Mouse (Mus musculus): ENCODE data around the gene Afmid. TPM values are rescaled to one million over a fixed set of nuclear protein-coding genes. Genes with fewer than 3 reads are reported as not detected.

Gene Afmid
- polyA plus RNA-seq (2015; fragmentation: Illumina TruSeq; extraction: RNeasy Lipid Tissue Mini Kit (QIAGEN cat#74804); ENCODE audit: low read depth, low replicate concordance), result 2.1 TPM

DNA sequence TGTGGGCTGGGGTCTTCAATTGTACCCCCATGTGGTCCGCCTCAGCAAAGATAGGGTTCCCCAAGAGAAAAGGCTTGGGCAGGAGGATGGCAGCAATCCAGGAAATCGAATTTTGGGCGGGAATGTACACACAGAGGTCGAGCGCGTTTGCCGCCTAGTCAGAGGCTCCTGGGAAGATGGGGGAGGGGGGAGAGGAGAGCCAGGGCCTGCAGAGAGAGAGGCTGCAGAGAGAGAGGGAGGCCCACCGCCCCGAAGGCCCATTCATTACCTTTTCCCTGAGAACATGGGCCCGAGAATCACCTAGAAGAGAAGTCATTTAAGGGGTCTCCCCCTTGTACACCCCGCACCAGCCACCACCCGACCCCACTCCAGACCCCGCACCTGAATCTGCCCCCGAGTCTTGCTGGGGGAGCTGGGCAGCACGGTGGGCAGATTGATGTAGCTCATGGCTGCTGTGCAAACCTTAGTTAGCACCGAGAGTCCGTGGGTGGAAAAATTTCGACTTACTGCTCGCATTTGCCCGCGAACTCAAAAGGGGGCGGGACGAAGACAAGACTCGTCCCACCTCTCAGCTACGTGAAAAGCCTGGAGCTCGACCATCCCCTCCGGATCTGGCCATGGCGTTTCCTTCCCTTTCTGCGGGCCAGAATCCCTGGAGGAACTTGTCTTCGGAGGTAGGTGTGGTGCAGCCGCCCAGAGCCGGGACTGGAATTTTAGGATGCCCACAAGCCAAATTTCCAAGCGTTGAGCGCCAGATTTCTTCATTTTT is at the start of gene Afmid, which contains the start of gene Tk1:
TSS of gene Afmid (plus strand) at position 592 of the 769 bp plus-strand sequence.
TSS of gene Tk1 (minus strand) at position 760 of the 769 bp plus-strand sequence.

DNA sequence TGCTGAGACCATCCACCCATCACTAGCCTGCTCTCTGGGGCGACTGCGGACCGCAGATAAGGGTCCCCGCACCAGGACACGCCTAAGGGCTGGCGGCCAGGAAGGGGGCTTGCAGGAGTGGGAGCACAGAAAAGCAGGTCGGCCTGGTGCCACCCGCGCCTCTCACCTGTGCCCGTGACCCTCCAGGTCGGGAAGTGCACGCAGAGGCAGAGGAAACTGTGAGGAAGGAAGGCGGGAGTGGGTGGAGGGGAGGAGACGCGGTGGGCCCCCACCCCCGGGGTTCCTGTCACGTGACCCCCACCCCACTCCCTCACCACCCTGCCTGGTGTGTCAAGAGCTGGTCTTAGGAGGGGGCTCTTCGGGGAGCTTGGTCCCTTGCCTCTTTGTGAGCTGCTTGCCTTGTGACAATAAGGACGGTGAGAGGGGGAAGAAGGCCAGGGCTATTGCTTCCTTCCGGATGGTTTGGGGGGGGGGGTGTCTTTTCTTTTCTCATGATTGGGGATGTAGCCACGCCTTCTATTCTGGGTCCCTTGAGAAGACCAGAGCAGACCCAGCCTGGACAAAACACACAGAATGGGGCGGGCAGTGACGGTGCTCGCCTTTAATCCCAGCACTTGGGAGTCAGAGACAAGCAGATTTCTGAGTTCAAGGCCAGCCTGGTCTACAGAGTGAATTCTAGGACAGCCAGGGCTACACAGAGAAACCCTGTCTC is 43.6 kb upstream of the Afmid start, which contains the start of the genes Tmc8 and Tmc6:
TSS of gene Tmc8 (plus strand) at position 84 of the 712 bp plus-strand sequence.
TSS of gene Tmc6 (minus strand) at position 206 of the 712 bp plus-strand sequence.

DNA sequence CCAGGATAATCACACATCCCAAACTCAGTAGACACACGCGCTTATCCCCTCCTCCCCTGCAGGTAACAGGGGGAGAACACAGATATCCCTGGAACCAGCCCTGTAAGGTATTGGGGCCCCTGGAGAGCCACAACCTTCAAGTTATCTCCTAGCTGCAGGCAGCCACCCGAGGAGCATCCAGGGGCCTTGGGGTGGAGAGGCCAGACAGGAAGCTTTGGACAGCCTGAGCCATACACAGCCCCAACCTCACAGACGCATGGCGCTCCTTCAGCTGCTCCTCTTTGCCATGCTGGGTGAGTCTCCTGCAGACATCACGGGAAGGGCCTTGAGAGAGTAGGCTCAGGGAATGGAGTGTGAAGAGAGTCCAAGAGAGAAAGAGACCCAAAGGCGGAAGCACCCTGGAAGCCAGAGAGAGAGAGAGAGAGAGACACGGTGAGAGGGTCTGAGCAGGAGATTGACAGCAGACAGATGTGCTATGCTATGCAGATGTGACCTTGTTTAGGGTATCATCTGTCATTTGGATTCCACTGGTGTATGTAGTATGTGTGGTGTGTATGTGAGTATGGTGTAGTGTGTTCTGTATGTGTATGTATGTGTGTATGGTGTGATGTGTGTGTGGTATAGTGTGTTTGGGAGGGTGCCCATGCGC is 28.1 kb upstream of the Afmid start, which contains the start of gene 6030468B19Rik:
TSS of gene 6030468B19Rik (plus strand) at position 150 of the 649 bp plus-strand sequence.

DNA sequence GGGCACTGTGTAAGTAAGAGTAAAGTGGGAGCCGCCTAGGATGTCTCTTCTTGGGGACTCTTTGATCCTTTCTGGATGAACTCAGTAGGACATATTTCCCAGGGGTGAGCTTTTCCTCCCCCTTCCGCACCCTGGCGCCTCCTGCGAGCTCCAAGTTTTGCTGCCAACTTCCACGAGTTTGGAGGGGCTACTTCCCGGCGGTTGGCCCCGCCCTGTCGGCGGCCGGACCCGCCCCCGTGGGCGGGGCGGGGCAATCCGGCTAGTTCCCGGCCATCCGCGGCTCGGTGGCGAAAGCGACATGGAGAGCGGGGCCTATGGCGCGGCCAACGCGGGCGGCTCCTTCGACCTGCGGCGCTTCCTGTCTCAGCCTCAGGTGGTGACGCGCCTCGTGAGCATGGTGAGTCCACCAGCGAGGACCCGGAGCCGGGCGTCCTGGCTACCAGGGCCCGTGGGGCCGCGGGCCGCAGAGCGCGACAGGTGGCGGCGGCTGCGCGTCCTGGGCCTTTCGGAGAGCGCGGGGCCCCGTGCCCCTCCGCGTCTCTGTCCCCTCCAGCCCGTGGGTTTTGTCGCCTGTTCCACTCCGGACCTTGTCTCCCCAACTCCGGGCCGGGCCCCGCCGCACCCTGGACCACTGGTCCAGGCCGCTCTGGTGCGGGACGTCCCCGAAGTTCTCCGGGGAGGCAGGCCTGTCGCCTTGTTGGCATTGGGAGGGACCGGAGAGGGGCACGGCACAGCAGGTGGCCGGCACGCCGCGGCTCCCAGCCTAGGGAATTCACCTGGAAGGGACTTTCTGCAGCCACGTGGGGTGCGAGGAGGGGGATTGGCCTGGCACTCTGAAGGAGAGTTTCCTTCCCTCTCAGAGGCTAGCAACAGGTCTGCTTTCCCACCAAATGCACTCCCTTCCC is 16.1 kb upstream of the Afmid start, which contains the start of the genes Gm20708 and Syngr2:
TSS of gene Gm20708 (plus strand) at position 262 of the 905 bp plus-strand sequence.
TSS of gene Syngr2 (plus strand) at position 262 of the 905 bp plus-strand sequence.

DNA sequence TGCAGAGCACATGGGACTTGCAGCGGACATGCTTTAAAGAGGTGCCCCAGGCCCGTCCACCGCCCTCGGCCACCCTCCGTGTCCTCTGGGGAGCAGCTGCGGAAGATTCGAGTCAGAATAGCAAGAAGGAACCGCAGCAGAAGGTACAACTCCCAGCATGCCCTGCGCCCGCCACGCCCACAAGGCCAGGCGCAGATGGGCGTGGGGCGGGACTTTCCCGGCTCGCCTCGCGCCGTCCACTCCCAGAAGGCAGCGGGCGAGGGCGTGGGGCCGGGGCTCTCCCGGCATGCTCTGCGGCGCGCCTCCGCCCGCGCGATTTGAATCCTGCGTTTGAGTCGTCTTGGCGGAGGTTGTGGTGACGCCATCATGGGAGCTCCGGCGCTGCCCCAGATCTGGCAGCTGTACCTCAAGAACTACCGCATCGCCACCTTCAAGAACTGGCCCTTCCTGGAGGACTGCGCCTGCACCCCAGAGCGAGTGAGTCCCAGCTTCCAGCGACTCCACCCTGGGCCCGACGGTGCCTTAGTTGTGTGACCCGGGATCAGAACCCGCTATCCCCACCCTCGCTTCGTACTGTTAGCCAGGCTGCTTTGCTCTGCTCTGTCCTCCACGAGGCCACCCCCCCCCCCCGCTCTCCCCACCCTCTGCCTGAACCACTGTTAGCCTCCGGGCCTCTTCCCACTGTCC is 23.4 kb downstream of the Afmid start, which contains the start of gene Birc5:
TSS of gene Birc5 (plus strand) at position 267 of the 687 bp plus-strand sequence.

DNA sequence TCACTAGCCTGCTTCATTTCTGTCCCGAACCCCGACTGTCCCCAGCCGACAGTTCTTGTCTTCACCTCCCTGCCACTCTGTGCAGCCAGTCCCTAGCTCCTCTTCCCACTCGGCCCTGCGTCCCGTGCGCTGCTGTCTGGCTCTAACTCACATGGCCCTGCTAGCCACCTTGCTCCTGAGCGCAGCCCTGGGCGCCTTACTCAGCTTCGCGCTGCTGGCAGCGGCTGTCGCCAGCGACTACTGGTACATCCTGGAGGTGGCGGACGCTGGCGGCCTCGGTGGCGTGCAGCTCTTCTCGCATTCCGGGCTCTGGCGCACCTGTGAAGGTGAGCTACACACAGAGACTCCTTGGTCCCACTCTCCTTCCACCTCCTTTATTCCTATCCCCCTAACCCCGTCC is 34.9 kb downstream of the Afmid start, which contains the start of gene Tmem235:
TSS of gene Tmem235 (plus strand) at position 152 of the 400 bp plus-strand sequence.

DNA sequence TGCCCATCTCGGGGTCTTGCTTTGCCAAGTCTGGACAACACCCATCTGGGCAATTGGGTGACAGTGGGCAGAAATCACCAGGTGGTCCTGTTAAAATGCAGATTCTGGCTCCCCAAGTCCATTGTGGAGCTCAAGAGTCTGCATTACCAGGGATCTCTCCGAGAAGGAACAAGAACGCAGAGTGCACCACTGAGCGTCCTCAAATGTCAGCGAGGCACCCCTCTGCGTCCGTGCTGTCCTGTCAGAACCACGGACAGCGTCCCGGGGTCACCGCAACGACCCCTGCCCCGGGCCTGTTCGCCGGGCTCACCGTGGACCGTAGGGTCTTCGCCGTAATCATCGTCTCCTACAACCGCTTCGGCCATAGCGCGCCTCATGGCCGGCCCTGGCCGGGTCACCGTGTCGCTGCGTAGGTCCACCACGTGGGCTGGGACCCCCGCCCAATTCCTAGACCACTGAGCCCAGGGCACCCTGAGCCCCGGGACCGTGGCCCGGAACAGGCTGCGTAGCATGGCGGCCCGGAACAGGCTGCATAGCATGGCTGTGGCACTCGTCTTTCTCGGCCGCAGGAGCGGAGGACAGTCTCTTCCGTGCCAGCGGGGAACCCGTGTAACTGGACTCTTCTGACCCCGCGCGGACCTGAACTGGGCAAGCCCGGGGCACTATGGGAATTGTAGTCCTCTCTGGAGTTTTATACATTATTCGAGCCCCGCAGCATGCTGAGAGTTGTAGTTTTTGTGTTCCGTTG is 47.3 kb downstream of the Afmid start, which contains the start of gene Tha1:
TSS of gene Tha1 (minus strand) at position 621 of the 748 bp plus-strand sequence.

Other genes with a start within 250 kb of the Afmid start
- 28.8 TPM for gene Tnrc6c, start 171.6 kb upstream of the Afmid start, polyA plus RNA-seq (2015; fragmentation: Illumina TruSeq; extraction: RNeasy Lipid Tissue Mini Kit (QIAGEN cat#74804); ENCODE audit: low read depth, low replicate concordance)
- gene Tmc8, start 43.8 kb upstream of the Afmid start, polyA plus RNA-seq (2015; fragmentation: Illumina TruSeq; extraction: RNeasy Lipid Tissue Mini Kit (QIAGEN cat#74804); ENCODE audit: low read depth, low replicate concordance), result 0.55 TPM
- 8.8 TPM for gene Tmc6, start 43.7 kb upstream of the Afmid start, polyA plus RNA-seq (2015; fragmentation: Illumina TruSeq; extraction: RNeasy Lipid Tissue Mini Kit (QIAGEN cat#74804); ENCODE audit: low read depth, low replicate concordance)
- gene 6030468B19Rik, start 28.3 kb upstream of the Afmid start, polyA plus RNA-seq (2015; fragmentation: Illumina TruSeq; extraction: RNeasy Lipid Tissue Mini Kit (QIAGEN cat#74804); ENCODE audit: low read depth, low replicate concordance), result not detected
- 0.86 TPM for gene Gm20708, start 16.3 kb upstream of the Afmid start, polyA plus RNA-seq (2015; fragmentation: Illumina TruSeq; extraction: RNeasy Lipid Tissue Mini Kit (QIAGEN cat#74804); ENCODE audit: low read depth, low replicate concordance)
- gene Syngr2, start 16.3 kb upstream of the Afmid start, polyA plus RNA-seq (2015; fragmentation: Illumina TruSeq; extraction: RNeasy Lipid Tissue Mini Kit (QIAGEN cat#74804); ENCODE audit: low read depth, low replicate concordance), result 14.0 TPM
- gene Tk1, start 168 bp downstream of the Afmid start, polyA plus RNA-seq (2015; fragmentation: Illumina TruSeq; extraction: RNeasy Lipid Tissue Mini Kit (QIAGEN cat#74804); ENCODE audit: low read depth, low replicate concordance), result 0.68 TPM
- gene Birc5, start 23.3 kb downstream of the Afmid start, polyA plus RNA-seq (2015; fragmentation: Illumina TruSeq; extraction: RNeasy Lipid Tissue Mini Kit (QIAGEN cat#74804); ENCODE audit: low read depth, low replicate concordance), result 2.9 TPM
- not detected for gene Tmem235, start 34.8 kb downstream of the Afmid start, polyA plus RNA-seq (2015; fragmentation: Illumina TruSeq; extraction: RNeasy Lipid Tissue Mini Kit (QIAGEN cat#74804); ENCODE audit: low read depth, low replicate concordance)
- 4.3 TPM for gene Tha1, start 47.6 kb downstream of the Afmid start, polyA plus RNA-seq (2015; fragmentation: Illumina TruSeq; extraction: RNeasy Lipid Tissue Mini Kit (QIAGEN cat#74804); ENCODE audit: low read depth, low replicate concordance)
- 2.1 TPM for gene Socs3, start 144.1 kb downstream of the Afmid start, polyA plus RNA-seq (2015; fragmentation: Illumina TruSeq; extraction: RNeasy Lipid Tissue Mini Kit (QIAGEN cat#74804); ENCODE audit: low read depth, low replicate concordance)
- gene Pgs1, start 160.4 kb downstream of the Afmid start, polyA plus RNA-seq (2015; fragmentation: Illumina TruSeq; extraction: RNeasy Lipid Tissue Mini Kit (QIAGEN cat#74804); ENCODE audit: low read depth, low replicate concordance), result 64.0 TPM